ENCODE assay signal across 28 mouse cellular contexts in the genomic region with DNA sequence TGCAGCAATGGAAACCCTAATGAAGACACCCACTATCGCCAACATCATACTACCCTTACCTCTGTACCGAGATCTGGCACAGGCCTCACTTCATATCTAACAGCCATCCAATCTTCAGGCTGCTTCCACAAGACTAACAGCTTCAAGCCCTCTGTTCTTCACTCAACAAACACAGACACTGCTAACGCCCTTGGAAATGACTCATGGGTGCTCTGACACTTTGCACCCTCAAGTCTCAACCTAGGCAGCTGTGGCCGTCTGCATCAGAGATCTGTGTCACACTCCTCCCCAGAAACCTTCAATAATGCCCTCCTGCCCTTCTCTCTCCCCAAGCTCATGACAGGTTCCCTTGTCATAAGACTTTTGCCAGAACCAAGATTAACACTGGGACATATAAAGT. TPM values are rescaled to one million over a fixed set of nuclear protein-coding genes. Genes with fewer than 3 reads are reported as not detected.
DNase-seq lines count a peak whose midpoint lies in the region; ATAC-seq and TF ChIP-seq lines count a peak whose summit lies in the region.
"Had no signal": no experiment of that assay in that cellular context is flagged by ENCODE, and none has a peak within 500 bp of the region (broad histone marks: within the 10 kb centered on the region; RNA-seq: fewer than 3 reads in every experiment).

No protein-coding gene starts in this region.

- no peaks in the 10 kb centered on the region for H3K9me3 ChIP-seq in liver, embryonic 16.5 days (replicated peaks; ENCODE audit: control insufficient read depth, low read length)
- no peaks in the 10 kb centered on the region for H3K9me3 ChIP-seq in stomach, postnatal 0 days (ENCODE audit: control insufficient read depth, low read length)
- H3K9me3 ChIP-seq: embryonic facial prominence, embryonic 10.5 days; embryonic facial prominence, embryonic 12.5 days; forebrain, embryonic 10.5 days; forebrain, embryonic 12.5 days; G1E had no signal

- ATAC-seq in liver, embryonic 16.5 days (ENCODE audit: low read depth), result no peak
- 0 out of 2 replicates have a peak, but pooled peaks have one; percentile 8 for ATAC-seq in megakaryocyte progenitor cell, adult 5-6 weeks (replicated peaks; ENCODE audit: poor library complexity)
- peak; percentile 84 for ATAC-seq in stomach, postnatal 0 days (ENCODE audit: low FRiP score, low TSS enrichment)
- ATAC-seq: CD4-positive, CD25-positive, alpha-beta regulatory T cell, adult 4 months; forebrain, embryonic 14.5 days; forebrain, embryonic 16.5 days had no signal

- TF ChIP-seq CTCF in stomach, postnatal 0 days (IDR thresholded peaks at IDR 0.05; ENCODE audit: low read depth), result no peak

- peak; percentile 62 for DNase-seq in heart, adult 11 months
- no peak for DNase-seq in heart, postnatal 14 days
- no peak for DNase-seq in liver
- DNase-seq in stomach, postnatal 0 days (ENCODE audit: low spot score), result no peak
- no peak for DNase-seq in yolk sac, embryonic 10.5 days (ENCODE audit: low spot score)
- no peak for DNase-seq in thymus, postnatal 36 days
- DNase-seq: adrenal gland, adult 2 months; adrenal gland, postnatal 10 days; adrenal gland, postnatal 25 days; B cell, adult 2 months; cerebellum, adult 11 months; cerebellum, adult 18-20 months; cerebellum, adult 8-10 months; cerebellum, adult 9-11 months; cerebellum, postnatal 14 days; cerebellum, postnatal 36 days; embryo, embryonic 11 days had no signal

- 0 out of 2 replicates have a peak overlapping the region, but pooled peaks have one; percentile 30 for H3K27ac ChIP-seq in liver, embryonic 16.5 days (ENCODE audit: low read length)
- H3K27ac ChIP-seq in stomach, postnatal 0 days (replicated peaks), result no peak overlapping the region
- H3K27ac ChIP-seq: embryonic facial prominence, embryonic 10.5 days; embryonic facial prominence, embryonic 12.5 days; forebrain, embryonic 10.5 days; forebrain, embryonic 12.5 days had no signal

- H3K27me3 ChIP-seq in liver, embryonic 16.5 days (ENCODE audit: control insufficient read depth, insufficient read depth, low read depth, low read length), result no peaks in the 10 kb centered on the region
- H3K27me3 ChIP-seq in stomach, postnatal 0 days (ENCODE audit: control insufficient read depth, insufficient read depth, low read length), result no peaks in the 10 kb centered on the region
- H3K27me3 ChIP-seq: CH12.LX; embryonic facial prominence, embryonic 12.5 days; forebrain, embryonic 12.5 days had no signal

- intact Hi-C loops in heart, postnatal 14 days (cut with DNase I), result loop anchor here (5.0 kb wide), 1 partner anchor 1477 kb away; the partner anchor contains the start of gene Khdrbs2

- peaks cover 19% of the 10 kb centered on the region for H3K36me3 ChIP-seq in liver, embryonic 16.5 days (ENCODE audit: control insufficient read depth, insufficient read depth)
- no peaks in the 10 kb centered on the region for H3K36me3 ChIP-seq in stomach, postnatal 0 days (ENCODE audit: control insufficient read depth, insufficient read depth, low read length)

- peaks cover 27% of the 10 kb centered on the region for H3K4me1 ChIP-seq in liver, embryonic 16.5 days (ENCODE audit: control insufficient read depth, low read depth, low read length)
- H3K4me1 ChIP-seq in stomach, postnatal 0 days (replicated peaks; ENCODE audit: control insufficient read depth, insufficient read depth), result no peaks in the 10 kb centered on the region
- H3K4me1 ChIP-seq: embryonic facial prominence, embryonic 10.5 days; embryonic facial prominence, embryonic 12.5 days; forebrain, embryonic 12.5 days had no signal

- no peak overlapping the region for H3K4me3 ChIP-seq in liver, embryonic 16.5 days (ENCODE audit: low read depth, low read length)
- no peak overlapping the region for H3K4me3 ChIP-seq in stomach, postnatal 0 days (ENCODE audit: low read depth, low read length)
- H3K4me3 ChIP-seq: embryonic facial prominence, embryonic 10.5 days; embryonic facial prominence, embryonic 12.5 days; forebrain, embryonic 10.5 days; forebrain, embryonic 12.5 days had no signal

- H3K9ac ChIP-seq in liver, embryonic 16.5 days (ENCODE audit: low read depth, low read length), result no peak overlapping the region
- H3K9ac ChIP-seq in stomach, postnatal 0 days (ENCODE audit: low read length), result no peak overlapping the region
- H3K9ac ChIP-seq: embryonic facial prominence, embryonic 12.5 days; forebrain, embryonic 12.5 days had no signal

- TF ChIP-seq EP300 in stomach, postnatal 0 days (optimal IDR thresholded peaks at IDR 0.05), result no peak

- no peak overlapping the region for H3K4me2 ChIP-seq in liver, embryonic 16.5 days (ENCODE audit: low read depth, low read length)
- H3K4me2 ChIP-seq in stomach, postnatal 0 days (replicated peaks; ENCODE audit: low read depth), result no peak overlapping the region
- H3K4me2 ChIP-seq: embryonic facial prominence, embryonic 12.5 days; forebrain, embryonic 12.5 days had no signal

- 65% methylated on average over 4 of the region's 4 CpGs for WGBS in liver, embryonic 16.5 days (ENCODE audit: insufficient replicate concordance)
- WGBS in stomach, postnatal 0 days, result 82% methylated on average over 4 of the region's 4 CpGs

RNA-seq across cellular contexts. Expression of gene Prim2, which starts 20.6 kb away (rescaled TPM):
- total RNA-seq in heart, postnatal 14 days (2021), result 1 to 10 TPM; 2.9 to 4.3 TPM
- polyA plus RNA-seq in liver, embryonic 16.5 days (2015; fragmentation: Nextera tagmentation; extraction: Ambion mirVana), result 27.4 and 30.4 TPM in 2 replicates
- 76.3 and 79.8 TPM in 2 replicates for total RNA-seq in megakaryocyte progenitor cell, adult 5-6 weeks (2015)
- total RNA-seq in megakaryocyte progenitor cell, adult 5-6 weeks (2017), result 88.4 and 90.3 TPM in 2 replicates
- 13.1 and 13.6 TPM in 2 replicates for polyA plus RNA-seq in stomach, postnatal 0 days (2015; fragmentation: Nextera tagmentation; extraction: Ambion mirVana)

Comparison
In these comparisons a context has a peak if more than half of its experiments do, and no peak if none do; other contexts are left out.
1. RNA of gene Prim2, which starts 20.6 kb away (total RNA-seq): 76.3 to 90.3 TPM in megakaryocyte progenitor cell, adult 5-6 weeks; 2.9 to 4.3 TPM in heart, postnatal 14 days; every median in the first group is over 10 times any median in the second.